Mouse (Mus musculus) heart, postnatal 25 days (tissue): ENCODE data around the gene 4930562C15Rik. TPM values are rescaled to one million over a fixed set of nuclear protein-coding genes. Genes with fewer than 3 reads are reported as not detected.
"Not testable (repeated sequence)": the region's sequence is repeated elsewhere in the genome, so short reads cannot be mapped to it uniquely, and the experiment has no call there.

Source experiments
- DNase-seq: peaks from one replicate; pipeline ENCODE4 v3.0.0; 2022; ENCODE audit warnings: low spot score
- intact Hi-C: fragments of 180-260 bp; cut with DNase I; formaldehyde crosslinking; loops from one replicate; pipeline ENCODE4 v1.15.1; 2025
- total RNA-seq, 2 experiments: library from RNA; stranded (reverse); gene quantifications; 2 replicates each; pipeline ENCODE4 v1.2.3; 2021

The 4930562C15Rik gene
- not detected for total RNA-seq

DNA sequence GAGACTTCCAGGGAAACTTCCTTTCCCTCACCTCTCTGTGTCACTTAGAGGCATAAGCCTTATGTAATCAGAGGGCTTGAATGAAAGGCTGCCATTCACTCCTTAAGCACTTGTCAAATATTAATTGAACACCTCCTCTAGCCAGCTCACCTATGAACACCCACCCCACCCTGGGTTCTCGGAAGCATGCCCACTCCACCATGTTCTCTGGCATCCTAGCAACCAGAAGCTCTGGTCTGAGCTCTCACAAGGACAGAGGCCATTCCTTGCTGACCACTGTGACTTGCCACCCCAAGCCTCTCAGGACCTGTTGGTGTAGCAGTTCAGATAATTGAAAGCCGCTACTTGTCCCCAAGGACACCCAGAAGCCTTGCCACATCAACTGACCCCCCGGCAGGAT, at the start of gene 4930562C15Rik:
TSS of gene 4930562C15Rik (plus strand) at position 226 of the 400 bp plus-strand sequence.
- DNase-seq = no peak
- intact Hi-C loops = no loop called here

DNA sequence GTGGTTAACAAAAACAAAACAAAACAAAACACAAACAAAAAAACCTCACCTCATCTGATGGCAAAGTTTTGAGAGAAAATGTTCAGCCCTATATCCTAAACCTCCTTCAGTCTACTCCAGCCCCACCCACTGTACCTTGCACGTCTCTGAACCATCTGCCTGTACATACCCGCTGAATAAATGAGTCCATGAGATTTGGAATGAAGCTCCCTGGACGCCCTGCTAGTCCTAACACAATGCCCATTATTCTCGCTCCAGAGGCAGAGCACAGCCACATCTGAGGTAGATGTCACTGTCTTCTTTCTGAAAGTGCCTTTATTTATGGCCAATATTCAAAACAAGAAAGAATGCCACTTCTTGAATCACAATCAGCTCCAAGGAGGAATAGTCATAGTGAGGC, 49.5 kb upstream of the 4930562C15Rik start:
- intact Hi-C loops = loop anchor here (5.0 kb wide), 2 partner anchors 68 to 108 kb away; partner anchors contain the start of genes Coro7 and Nmral1
- DNase-seq = no peak

DNA sequence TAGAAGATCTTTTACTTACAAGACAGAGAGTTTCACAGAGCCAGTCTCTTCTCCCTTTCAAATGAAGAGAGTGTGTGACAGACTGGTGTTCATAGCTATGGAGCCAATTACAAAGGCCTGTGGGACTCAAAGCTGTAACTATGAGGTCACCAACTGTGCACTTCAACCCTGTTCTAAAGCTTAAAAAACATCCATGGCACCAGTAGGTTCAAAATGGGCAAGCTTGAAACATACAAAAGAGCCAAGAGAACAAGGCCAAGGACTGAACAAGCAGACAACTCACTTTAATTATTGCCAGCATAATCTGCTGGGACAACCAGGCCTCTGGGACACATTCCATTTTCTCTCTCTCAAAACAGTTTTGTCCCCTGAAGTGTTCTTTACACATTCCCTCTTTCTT, 47.0 kb upstream of the 4930562C15Rik start:
- intact Hi-C loops = loop anchor here (5.0 kb wide), 2 partner anchors 71 to 111 kb away; partner anchors contain the start of genes Coro7 and Nmral1
- no peak for DNase-seq

DNA sequence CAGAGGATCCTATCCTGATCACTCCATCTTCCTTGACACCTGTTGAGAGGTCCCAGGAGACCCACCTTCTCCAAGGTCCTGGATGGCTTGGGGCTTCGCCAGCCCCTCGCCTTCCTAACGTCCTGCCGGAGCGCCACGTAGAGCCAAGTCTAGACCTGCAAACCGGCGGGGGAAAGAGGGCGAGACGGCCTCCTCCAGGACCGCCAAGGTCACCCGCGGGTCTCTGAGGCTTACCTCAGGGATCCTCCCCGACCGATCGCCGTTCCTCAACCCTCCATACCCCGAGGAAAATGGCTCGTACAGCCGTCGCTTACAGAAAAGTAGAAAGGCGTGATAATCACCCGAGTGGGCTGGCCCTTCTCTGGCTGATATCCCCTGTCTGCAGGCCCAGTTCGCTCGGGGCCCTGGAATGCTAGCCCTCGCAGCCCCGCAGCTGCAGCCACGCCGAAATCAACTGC, 45.9 kb upstream of the 4930562C15Rik start:
- intact Hi-C loops = loop anchor here (5.0 kb wide), 2 partner anchors 72 to 112 kb away; partner anchors contain the start of genes Coro7 and Nmral1
- no peak for DNase-seq

DNA sequence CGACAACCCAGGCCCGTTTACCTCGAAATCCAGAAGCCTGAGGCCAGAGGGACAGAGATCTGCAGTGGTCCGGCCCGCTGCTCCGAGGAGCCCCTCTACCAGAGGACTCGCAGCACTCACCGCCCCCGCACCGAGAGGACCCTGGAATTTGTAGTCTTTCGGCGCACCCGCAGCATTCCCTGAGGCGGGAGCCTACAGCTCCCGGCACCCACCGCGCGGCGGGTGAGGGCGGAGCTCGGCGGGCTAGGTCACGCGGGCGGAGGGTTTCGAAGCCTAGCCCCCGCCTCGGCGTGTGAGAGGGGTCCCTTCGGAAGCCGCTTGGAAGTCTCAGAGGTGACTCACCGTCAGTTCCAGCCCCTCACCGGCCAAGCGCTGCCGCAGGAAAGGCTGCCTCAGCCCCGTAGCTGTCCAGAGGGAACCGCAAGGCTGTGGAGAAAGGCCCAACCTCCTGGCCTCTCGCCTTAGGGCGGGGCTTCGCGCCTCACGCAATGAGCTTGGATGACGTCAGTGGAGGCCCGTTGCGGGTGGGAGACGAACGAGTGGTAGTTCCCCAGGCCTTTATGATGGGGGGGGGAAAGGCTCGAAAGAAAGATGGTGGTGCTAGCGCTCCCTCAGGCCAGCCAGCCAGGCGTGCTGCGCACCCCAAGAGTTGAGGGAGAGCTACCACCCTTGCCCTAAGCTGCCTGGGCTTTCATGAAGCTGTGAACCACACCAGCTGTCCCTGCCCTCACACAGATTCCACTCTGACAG, 45.2 kb upstream of the 4930562C15Rik start, which contains the start of gene Cdip1:
TSS of gene Cdip1 (minus strand) at position 483 of the 750 bp plus-strand sequence.
- DNase-seq = peak; percentile 90
- intact Hi-C loops = loop anchor here (2.0 to 5.0 kb wide), 5 partner anchors 73 to 161 kb away; partner anchors contain the start of genes Coro7 and Nmral1

DNA sequence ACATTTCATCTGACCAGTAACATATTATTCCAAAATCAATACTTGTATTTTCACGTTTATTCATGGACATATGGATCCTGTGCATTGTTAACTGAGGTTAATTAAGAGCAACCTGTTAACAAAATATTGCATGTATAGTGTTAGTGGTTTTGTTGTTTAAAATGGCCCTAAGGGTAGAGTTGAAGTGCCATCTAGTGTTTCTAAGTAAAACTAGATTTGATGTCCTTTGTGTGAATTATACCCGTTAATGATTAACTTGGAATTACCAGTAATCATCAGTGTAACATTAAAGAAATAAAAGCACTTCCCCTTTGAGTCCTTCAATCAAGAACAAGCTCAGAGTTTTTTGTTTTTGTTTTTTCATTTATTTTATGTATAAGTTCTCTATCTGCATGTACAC, 43.9 kb upstream of the 4930562C15Rik start:
- DNase-seq = no peak
- intact Hi-C loops = loop anchor here (2.0 to 5.0 kb wide), 3 partner anchors 107 to 163 kb away; no protein-coding TSS in a partner anchor

DNA sequence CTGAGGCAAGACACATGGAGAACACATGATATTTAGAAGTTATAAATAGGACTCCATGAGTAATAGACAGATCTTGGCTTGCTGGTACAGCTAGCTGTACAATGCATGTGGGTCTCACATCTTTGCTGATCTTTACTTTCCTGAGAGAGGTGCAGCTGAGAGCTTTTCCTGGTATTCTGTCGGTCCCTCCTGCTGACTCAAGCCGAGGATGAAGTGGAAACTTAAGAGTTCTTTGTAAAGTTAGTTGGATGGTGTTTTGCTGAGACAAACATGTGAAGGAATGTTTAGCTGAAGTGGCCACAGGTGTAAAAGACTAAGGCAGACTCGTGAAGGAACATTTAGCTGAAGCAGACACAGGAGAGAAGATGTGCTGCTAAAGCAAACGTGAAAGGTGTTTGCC, 38.6 kb upstream of the 4930562C15Rik start:
- DNase-seq = no peak
- intact Hi-C loops = no loop called here

DNA sequence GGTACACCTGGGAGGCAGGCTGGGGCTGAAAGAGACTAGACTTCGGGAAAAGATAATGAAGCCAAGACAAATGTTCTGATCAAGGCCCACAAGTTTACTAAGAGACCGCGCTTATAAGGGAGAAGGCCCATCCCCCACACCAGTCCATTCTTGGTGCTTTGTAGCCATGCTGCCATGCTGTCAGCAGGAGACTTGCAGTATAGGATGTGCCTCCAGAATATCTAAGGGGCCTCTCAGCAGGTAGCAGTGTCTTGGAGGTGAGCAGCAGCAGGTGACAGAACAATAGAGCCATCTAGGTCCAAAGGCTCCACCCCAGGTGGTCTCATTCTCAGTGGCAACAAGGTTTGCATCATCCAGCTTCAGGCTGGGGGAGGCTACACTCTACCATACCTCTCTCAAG, 16.9 kb upstream of the 4930562C15Rik start:
- intact Hi-C loops = no loop called here
- no peak for DNase-seq

DNA sequence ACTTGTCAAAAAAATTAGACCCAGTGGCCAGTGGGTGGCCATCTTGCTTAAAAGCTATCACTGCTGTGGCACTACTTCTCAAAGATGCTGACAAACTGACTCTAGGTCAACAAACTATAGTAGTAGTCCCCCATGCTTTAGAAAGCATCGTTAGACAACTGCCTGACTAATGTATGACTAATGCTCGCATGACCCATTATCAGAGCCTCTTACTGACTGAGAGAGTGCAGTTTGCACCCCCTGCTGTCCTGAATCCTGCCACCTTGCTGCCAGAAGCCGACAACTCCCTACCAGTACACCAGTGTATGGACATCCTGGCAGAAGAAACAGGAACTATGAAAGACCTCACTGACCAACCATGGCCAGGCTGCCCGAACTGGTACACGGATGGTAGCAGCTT, 10.8 kb upstream of the 4930562C15Rik start:
- intact Hi-C loops, DNase-seq: not testable (repeated sequence)

DNA sequence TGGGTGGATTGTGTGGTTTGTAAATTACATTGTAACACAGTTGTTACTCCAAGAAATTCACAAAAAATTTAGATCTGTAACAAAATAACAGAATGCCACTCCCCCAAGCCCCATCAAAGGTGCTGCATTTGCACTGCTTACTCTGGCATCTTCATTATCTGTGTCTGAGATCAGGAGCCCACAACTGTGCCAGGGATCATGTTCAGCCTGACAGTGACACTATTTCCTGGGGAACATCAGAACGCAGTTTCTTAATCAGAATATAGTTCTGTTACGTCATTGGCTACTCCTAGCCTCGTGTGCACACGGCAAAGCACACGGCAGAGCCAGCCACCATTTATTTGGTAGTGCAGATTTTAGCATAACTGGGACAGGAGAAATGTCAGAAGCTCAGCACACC, 7.6 kb upstream of the 4930562C15Rik start:
- DNase-seq = no peak
- intact Hi-C loops = no loop called here

DNA sequence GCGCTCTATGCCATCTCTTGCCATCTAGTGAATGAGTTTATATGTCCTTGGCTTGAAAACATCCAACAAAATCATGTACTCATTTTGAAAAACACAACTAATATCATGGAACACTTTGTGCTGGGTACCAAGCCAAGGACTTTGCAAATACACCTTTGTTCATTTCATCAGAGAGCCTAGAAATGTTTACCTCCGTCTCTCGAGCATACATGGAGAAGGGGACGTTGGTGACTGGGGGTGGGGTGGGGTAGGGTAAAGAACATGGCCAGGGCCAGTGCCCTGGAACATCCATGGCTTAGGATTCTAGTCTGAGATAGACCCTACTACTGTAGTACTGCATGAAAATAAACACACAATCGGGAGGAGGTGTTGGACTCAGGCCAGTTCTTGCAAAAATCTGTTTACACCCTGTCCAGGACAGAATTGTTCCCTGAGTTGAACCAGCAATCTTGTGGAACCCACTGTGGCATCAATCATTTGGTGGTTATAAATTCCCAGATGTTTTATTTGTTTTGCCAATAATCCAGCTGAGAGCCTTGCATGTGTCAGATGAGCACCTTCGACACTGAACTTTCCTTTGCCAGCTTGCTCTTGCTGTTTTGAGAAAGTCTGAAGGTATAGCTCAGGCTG, 5.8 kb upstream of the 4930562C15Rik start:
- intact Hi-C loops = no loop called here
- no peak for DNase-seq

DNA sequence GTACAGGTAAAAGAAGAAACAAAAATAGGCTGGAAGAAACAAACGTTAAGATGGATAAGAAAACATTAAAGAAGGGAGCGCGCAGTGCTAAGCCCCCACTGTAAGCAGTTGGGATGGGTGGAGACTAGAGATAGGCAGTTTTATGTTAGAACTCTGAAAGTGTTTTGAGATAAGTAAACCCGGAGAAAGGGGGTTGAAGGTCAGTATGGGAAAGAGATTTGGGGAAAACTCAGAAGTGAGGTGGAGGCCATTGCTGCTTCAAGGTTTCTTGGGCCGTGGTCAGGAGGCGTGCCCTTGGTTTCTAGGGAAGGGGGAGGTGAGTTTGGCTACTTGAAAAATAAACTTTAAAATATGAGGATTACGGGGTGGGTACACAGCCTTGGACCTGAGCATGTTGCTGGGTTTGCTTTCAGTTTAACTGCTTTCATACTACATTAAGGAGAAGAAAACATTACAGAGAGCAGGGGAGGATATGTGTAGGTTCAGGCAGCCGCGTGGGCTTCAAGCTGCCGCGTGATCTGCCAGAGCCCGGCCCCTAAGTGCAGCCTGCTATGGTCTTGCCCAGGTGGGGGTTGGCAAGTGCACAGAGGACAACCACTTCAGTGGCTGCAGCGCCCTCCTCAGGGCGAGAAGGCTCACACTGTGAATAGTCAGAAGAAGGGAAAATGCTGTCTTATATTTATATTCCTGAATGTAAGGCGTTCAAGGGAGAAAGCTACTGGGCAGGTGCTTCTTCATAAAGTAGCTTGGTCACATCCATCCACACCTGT, 3.4 kb upstream of the 4930562C15Rik start:
- intact Hi-C loops = no loop called here
- DNase-seq = no peak

DNA sequence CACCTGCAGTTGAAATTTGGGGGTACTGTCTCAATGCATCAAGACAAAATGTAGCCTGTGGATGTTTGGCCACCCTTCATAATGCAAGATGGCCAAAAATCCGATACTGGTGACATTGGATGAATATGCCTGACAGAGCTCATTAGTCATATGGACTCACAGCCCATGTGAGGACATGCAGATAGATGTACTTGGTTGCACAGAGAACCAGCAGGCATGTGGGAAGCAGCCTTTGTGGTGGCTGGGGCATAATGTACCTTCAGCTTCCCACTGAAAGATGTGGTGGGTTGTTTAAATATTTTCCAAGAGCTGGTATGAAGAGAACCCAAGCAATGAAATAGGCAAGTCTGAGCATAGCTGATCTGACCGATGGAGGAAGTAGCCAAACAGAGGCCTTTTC, 1.4 kb upstream of the 4930562C15Rik start:
- intact Hi-C loops = no loop called here
- DNase-seq = no peak

DNA sequence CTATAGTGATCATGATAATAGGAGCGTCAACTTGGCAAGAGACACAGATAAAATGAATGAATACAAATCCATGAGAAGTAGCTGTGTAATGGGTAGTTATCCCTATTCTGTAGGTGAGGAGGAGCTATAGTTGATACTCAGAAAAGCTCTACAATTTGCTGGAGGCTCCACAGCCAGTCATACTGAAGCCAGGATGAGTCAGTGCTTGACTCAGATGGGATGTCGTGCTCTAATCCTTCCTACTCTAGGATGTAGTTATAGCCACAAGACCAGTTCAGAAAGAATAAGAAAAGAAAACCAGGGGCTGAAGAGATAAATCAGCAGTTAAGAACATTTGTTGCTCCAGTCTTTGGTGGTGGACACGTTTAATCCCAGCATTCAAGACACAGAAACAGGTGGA, 2.4 kb downstream of the 4930562C15Rik start:
- DNase-seq = no peak
- intact Hi-C loops = no loop called here

DNA sequence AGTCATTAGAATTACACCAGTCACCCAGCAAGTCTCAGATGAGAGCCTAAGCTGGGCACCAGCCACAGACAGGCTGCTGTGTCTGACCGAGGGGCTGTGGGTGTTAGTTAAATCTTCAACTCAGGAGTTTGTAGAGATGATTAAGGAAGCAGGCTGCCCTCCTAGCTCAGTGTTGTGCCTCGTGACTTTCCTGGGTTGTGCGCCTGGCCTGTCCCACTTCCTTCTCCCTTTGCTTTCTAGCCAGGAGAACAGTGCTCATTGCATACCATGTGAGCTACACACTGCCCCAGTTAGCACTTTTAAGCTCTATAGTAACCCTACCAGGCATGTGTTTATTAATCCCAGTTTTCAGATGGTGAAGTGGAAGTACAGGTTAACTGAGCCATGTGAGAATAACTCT, 4.3 kb downstream of the 4930562C15Rik start:
- DNase-seq = no peak
- intact Hi-C loops = no loop called here

DNA sequence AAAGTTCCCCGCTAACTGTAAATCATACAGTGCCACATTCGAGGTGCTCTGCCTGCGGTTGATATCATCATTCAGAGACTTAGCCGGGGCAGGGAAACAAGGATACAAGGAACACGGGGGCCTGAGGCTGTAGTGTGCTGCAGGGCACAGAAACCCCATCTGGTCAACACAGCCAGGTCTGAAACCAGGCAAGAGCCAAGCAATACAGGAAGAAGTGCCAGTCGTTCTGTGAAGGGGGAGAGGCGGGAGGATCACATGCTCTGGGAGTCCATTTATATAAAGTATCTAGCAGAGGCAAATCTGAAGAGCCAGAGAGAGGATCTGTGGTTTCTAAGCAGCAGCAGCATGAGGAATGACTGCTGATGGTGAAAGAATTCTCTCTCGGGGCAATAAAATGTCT, 5.0 kb downstream of the 4930562C15Rik start:
- DNase-seq = no peak
- intact Hi-C loops = no loop called here

DNA sequence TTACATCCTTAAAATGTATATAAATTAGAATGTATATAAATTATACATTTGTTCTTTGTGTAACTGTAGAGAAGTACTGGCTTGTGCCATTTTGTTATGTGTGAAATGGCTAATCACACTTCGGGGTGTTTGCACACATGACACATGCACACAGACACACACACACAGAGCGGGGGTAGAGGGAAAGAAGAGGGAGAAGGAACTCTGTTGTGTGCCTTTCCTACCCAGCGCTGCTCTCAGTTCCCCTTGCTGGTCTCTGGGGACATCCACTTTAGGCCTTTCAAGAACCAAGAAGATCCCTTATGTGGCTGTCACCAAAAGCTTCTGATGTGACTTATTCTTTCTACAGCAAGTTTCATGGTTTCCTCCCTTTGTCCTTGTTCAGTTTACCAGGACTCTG, 11.8 kb downstream of the 4930562C15Rik start:
- intact Hi-C loops = no loop called here
- no peak for DNase-seq

DNA sequence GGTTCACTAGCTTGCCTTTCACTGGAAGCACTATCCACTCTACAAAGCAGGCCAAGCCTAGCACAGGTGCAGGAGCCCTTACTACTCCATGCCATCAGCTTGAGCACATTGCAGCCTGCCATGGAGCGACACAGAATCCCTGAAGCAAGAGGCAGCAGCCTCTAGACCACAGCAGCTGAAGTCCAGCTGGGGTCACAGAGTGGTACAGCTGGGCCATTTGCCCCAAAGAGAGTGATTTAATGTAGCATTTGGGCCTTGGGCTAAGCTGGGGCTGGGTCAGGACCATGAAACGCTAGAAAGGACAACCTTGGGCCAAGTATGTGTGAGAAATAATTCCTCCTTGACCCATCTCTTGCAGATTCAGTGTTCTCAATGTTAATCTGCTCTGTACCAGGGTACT, 12.9 kb downstream of the 4930562C15Rik start:
- intact Hi-C loops = no loop called here

DNA sequence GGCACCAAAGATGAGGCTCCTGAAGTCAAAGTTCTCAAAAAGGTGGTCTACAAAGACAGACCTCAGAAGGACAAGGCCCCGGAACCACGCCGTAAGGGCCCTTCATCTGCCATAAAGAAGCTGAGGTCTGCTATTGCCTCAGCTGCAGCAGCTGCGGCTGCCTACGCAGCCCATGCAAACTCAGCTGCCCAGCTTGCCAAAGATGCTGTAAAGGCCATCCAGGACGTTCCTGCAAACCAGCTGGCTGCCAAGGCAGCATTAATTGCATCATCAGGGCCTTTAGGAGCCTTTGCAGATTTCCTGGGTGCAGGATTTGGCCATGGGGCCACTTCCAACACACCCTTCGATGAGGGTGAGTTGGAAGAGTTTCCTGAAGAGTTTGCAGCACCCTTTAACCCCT, 15.1 kb downstream of the 4930562C15Rik start:
- no peak for DNase-seq
- intact Hi-C loops = no loop called here

More for the DNA sequence above, 12.9 kb downstream of the 4930562C15Rik start:
- no peak for DNase-seq

DNA sequence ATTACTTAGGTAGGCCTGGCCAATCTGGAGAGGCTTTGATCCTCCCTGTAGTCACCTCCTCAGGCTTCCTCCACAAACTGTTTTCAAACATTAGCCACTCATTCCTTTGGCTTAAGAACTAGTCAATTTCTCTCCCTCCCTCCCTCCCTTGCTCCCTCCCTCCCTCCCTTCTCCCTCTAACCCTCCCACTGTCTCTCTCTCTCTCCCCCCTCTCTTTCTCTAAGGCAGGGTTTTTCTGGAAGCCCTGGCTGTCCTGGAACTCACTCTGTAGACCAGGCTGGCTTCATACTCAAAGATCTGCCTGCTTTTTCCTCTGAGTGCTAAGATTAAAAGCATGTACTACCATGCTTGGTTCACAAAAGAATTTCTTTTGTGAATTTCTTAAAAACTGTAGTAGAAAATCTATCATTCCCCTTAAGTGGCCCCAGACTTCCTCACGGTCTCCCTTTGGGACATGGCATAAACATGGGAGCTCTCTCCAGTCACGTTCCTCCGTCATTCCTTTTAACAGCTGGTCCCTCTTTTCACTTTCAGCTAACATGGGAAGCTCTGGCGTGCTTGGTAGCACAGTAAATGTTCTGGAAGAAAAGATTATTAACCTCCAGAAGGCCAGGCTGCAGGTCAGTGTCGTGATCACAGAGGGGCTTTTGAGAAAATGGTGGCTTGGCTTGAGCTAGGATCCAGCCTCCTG, 15.9 kb downstream of the 4930562C15Rik start:
- DNase-seq = no peak
- intact Hi-C loops = no loop called here
